Mouse (Mus musculus): Measurements from ENCODE around the gene Irf2. TPM values are rescaled to one million over a fixed set of nuclear protein-coding genes. Genes with fewer than 3 reads are reported as not detected.

The Irf2 gene
- total and polyA plus RNA-seq, 3 experiments, result 4.9 to 19.4 TPM; not detected in 1

DNA sequence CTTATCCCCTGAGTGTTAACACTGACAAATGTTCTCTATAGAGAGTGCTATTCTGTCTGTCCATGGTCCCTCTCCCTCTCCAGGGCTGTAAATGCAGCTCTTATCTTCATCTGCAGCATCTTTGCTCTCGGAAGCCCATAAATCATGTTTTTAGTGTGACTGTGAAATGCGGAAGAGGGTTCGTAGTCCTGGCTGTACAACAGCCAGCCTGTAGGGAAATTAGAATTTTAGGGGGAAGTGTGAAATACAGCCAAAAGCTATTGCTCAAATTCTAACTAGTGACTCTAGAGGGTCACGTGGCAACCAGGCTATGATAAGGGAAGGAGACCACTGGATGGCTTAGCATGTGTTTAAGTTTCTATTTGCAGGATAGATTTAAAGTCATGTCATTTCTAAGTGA, 112.0 kb downstream of the Irf2 start (continued):
- TF ChIP-seq MYB (IDR thresholded peaks at IDR 0.05; ENCODE audit: low read depth, low read length) (no peak), UBTF (IDR thresholded peaks at IDR 0.05; ENCODE audit: borderline replicate concordance, insufficient read depth, low read depth, low read length) (no peak), HCFC1 (IDR thresholded peaks at IDR 0.05; ENCODE audit: low read depth, low read length) (0 out of 2 replicates have a peak, but pooled peaks have one; percentile 41), CHD1 (IDR thresholded peaks at IDR 0.05; ENCODE audit: low read depth, low read length) (no peak), ELF1 (IDR thresholded peaks at IDR 0.05; ENCODE audit: low read depth, low read length) (peak; percentile 89), POLR2A (IDR thresholded peaks at IDR 0.05; ENCODE audit: control insufficient read depth in 1 of 2, insufficient read depth in 1 of 2, low read depth in 1 of 2, low read length in 2 of 2, poor library complexity in 1 of 2) (no peak), BHLHE40 (IDR thresholded peaks at IDR 0.05; ENCODE audit: borderline replicate concordance, low read depth, low read length) (peak; percentile 75; the same call in 1 of the 2 replicates), TCF12 (IDR thresholded peaks at IDR 0.05; ENCODE audit: low read depth, low read length) (peak; percentile 74), CTCF (IDR thresholded peaks at IDR 0.05 in 2 of 3, conservative IDR thresholded peaks at IDR 0.05 in 1 of 3; ENCODE audit: control insufficient read depth in 1 of 3, insufficient read depth in 1 of 3, low read depth in 2 of 3, low read length in 3 of 3, poor library complexity in 1 of 3, severe bottlenecking in 1 of 3) (no peak), MAFK (IDR thresholded peaks at IDR 0.05; ENCODE audit: borderline replicate concordance, low read depth, low read length) (no peak), E2F4 (IDR thresholded peaks at IDR 0.05; ENCODE audit: borderline replicate concordance, low read depth, low read length) (no peak), ZC3H11A (IDR thresholded peaks at IDR 0.05; ENCODE audit: low read depth, low read length) (no peak), MXI1 (IDR thresholded peaks at IDR 0.05; ENCODE audit: low read depth, low read length) (peak; percentile 53; the same call in 1 of the 2 replicates), POLR2AphosphoS2 (IDR thresholded peaks at IDR 0.05; ENCODE audit: low read length) (no peak), EP300 (IDR thresholded peaks at IDR 0.05; ENCODE audit: low read depth in 1 of 2, low read length in 2 of 2) (peak; percentile 76 to 86), ZKSCAN1 (IDR thresholded peaks at IDR 0.05; ENCODE audit: low read depth, low read length) (no peak), MAX (IDR thresholded peaks at IDR 0.05; ENCODE audit: low read length) (peak; percentile 91), ZMIZ1 (IDR thresholded peaks at IDR 0.05; ENCODE audit: low read depth, low read length) (no peak), SIN3A (IDR thresholded peaks at IDR 0.05; ENCODE audit: low read length) (peak; percentile 68), RCOR1 (IDR thresholded peaks at IDR 0.05; ENCODE audit: low read depth, low read length) (peak; percentile 90), SMC3 (IDR thresholded peaks at IDR 0.05; ENCODE audit: low read depth, low read length) (no peak), MYC (IDR thresholded peaks at IDR 0.05; ENCODE audit: low read depth, low read length) (peak; percentile 71; the same call in 1 of the 2 replicates), GABPA (IDR thresholded peaks at IDR 0.05; ENCODE audit: low read depth, low read length) (no peak)

DNA sequence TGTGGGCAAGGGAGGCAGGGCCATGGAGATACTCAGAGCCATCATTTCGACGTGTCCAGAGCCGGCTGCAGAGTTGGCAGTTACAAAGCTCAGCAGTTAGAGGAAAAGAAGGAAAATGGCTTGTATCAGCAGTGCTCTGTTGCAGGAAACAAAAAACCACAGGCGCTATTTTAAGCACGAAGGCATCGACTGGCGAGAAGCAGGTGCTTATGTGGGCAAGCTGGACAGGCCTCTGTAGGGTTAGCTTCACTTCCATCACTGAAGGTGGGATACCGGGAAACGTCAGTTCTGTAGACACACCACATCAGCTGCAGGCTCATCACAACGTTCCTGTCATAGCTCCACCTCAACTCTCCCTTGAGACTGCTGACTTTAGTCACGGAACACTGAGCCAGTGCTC, 112.8 kb downstream of the Irf2 start:
- Histone ChIP-seq H3K4me3 (ENCODE audit: control insufficient read depth in 1 of 2, insufficient read depth in 1 of 2, low read depth in 2 of 2, low read length in 2 of 2) (no peak overlapping the region), H3K79me2 (ENCODE audit: control insufficient read depth, insufficient read depth, low read length, poor library complexity) (no peaks in the 10 kb centered on the region), H3K36me3 (ENCODE audit: control insufficient read depth in 1 of 2, insufficient read depth in 2 of 2, low read length in 2 of 2) (peaks cover 0 to 21% of the 10 kb centered on the region in 2 experiments; a peak in 2 of 4 replicates), H3K27me3 (ENCODE audit: control insufficient read depth in 1 of 2, insufficient read depth in 2 of 2, low read length in 2 of 2) (no peaks in the 10 kb centered on the region), H3K9ac (ENCODE audit: control insufficient read depth, low read depth, low read length, poor library complexity, severe bottlenecking) (no peak overlapping the region), H3K9me3 (replicated peaks; ENCODE audit: insufficient read depth, low read length) (no peaks in the 10 kb centered on the region), H3K4me1 (ENCODE audit: control insufficient read depth in 1 of 2, insufficient read depth in 2 of 2, low read length in 2 of 2) (peaks cover 4 to 28% of the 10 kb centered on the region in 2 experiments), H3K27ac (ENCODE audit: control insufficient read depth, low read depth, low read length) (no peak overlapping the region)
- TF ChIP-seq MEF2A (IDR thresholded peaks at IDR 0.05; ENCODE audit: extremely low read depth, insufficient replicate concordance, low read depth, low read length, poor library complexity, severe bottlenecking) (peak; percentile 15; the same call in 1 of the 2 replicates), POLR2A (IDR thresholded peaks at IDR 0.05; ENCODE audit: control insufficient read depth in 1 of 2, insufficient read depth in 1 of 2, low read depth in 1 of 2, low read length in 2 of 2, poor library complexity in 1 of 2) (no peak)
- DNase-seq (ENCODE audit: low read depth, low spot score), result no peak
